Mouse (Mus musculus) C2C12 (cell line): Measurements from ENCODE around the gene Ifrd1.

Source experiments
- CEBPB ChIP-seq: IDR thresholded peaks from one replicate; pipeline ENCODE4 v1.6.1; 2011; ENCODE audit warnings: low read depth, mild to moderate bottlenecking, control low read depth, moderate library complexity
- CTCF ChIP-seq: IDR thresholded peaks from one replicate; pipeline ENCODE4 v1.5.1; 2011; ENCODE audit not compliant: control insufficient read depth, insufficient read depth, insufficient read length
- USF1 ChIP-seq: IDR thresholded peaks from one replicate; pipeline ENCODE4 v1.6.1; 2011; ENCODE audit warnings: low read depth, mild to moderate bottlenecking, control low read depth, moderate library complexity

DNA sequence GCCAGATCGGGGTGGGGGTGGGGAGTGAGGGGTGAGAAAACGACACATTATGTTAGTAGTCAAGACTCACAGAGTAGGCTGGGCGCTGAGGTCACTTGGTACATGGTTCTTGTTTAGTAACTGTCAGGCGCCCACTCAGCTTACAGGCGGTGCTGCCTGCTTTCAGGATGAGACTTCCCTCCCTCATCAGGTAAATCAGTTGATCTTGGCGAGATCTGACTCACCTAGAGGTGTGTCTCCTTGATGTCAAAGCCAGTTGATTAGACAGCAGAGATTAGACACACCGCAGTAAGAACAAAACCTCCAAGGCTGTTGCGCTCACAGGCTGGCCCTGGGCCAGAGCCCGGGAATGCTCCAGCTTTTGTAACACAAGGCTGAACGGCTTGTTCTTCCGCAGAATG is 4.5 kb downstream of the Ifrd1 start:
- TF ChIP-seq CTCF (no peak), USF1 (no peak), CEBPB (no peak)
